Mouse (Mus musculus) right cerebral cortex, postnatal 25 days (tissue): ENCODE measurements around the gene Ppp1r14a.

ENCODE experiments used
- DNase-seq: peaks from one replicate; pipeline ENCODE4 v3.0.0; 2022

Ppp1r14a gene

GRCm38 (mm10) chr7:29288942-29289638 lies at the start of gene Ppp1r14a:
Gene Ppp1r14a (plus strand): TSS chr7:29289308.
- peak; percentile 23 for DNase-seq

GRCm38 (mm10) chr7:29244732-29245416 lies 44.2 kb upstream of the Ppp1r14a start:
- DNase-seq, result no peak

GRCm38 (mm10) chr7:29246015-29246414 lies 43.1 kb upstream of the Ppp1r14a start:
- no peak for DNase-seq

- DNase-seq, result no peak
Observed at GRCm38 (mm10) chr7:29246619-29247313, 42.3 kb upstream of the Ppp1r14a start.

- peak; percentile 64 for DNase-seq
Observed at GRCm38 (mm10) chr7:29247314-29247700, 41.8 kb upstream of the Ppp1r14a start.

- no peak for DNase-seq
Observed at GRCm38 (mm10) chr7:29247706-29248105, 41.4 kb upstream of the Ppp1r14a start.

- DNase-seq, result no peak
Observed at GRCm38 (mm10) chr7:29248261-29248841, 40.8 kb upstream of the Ppp1r14a start, which contains the start of gene 2200002D01Rik. Gene 2200002D01Rik (minus strand): TSS chr7:29248466.

GRCm38 (mm10) chr7:29251166-29251565 lies 37.9 kb upstream of the Ppp1r14a start:
- no peak for DNase-seq

GRCm38 (mm10) chr7:29253842-29254241 lies 35.3 kb upstream of the Ppp1r14a start:
- DNase-seq, result no peak

- no peak for DNase-seq
Observed at GRCm38 (mm10) chr7:29255875-29256274, 33.2 kb upstream of the Ppp1r14a start.

- DNase-seq, result no peak
Observed at GRCm38 (mm10) chr7:29257368-29257767, 31.7 kb upstream of the Ppp1r14a start.

GRCm38 (mm10) chr7:29259781-29260730 lies 29.1 kb upstream of the Ppp1r14a start:
- no peak for DNase-seq

GRCm38 (mm10) chr7:29262151-29262550 lies 27.0 kb upstream of the Ppp1r14a start:
- DNase-seq, result no peak

GRCm38 (mm10) chr7:29263831-29264230 lies 25.3 kb upstream of the Ppp1r14a start:
- DNase-seq, result no peak

- DNase-seq, result no peak
Observed at GRCm38 (mm10) chr7:29265636-29266035, 23.5 kb upstream of the Ppp1r14a start.

- DNase-seq, result no peak
Observed at GRCm38 (mm10) chr7:29266931-29267330, 22.2 kb upstream of the Ppp1r14a start.

GRCm38 (mm10) chr7:29270445-29270844 lies 18.7 kb upstream of the Ppp1r14a start:
- DNase-seq, result no peak

GRCm38 (mm10) chr7:29271687-29272465 lies 17.2 kb upstream of the Ppp1r14a start:
- DNase-seq, result peak; percentile 36

- no peak for DNase-seq
Observed at GRCm38 (mm10) chr7:29276715-29277114, 12.4 kb upstream of the Ppp1r14a start.

- no peak for DNase-seq
Observed at GRCm38 (mm10) chr7:29277510-29277909, 11.6 kb upstream of the Ppp1r14a start.

GRCm38 (mm10) chr7:29279261-29279660 lies 9.8 kb upstream of the Ppp1r14a start:
- no peak for DNase-seq
